Mouse (Mus musculus) adrenal gland, adult (tissue): ENCODE measurements around the gene Helb.

ENCODE experiments used
- DNase-seq, 2 experiments: peaks; one replicate each; pipeline ENCODE4 v3.0.0; 2022 to 2023; ENCODE audit warnings: low spot score in 1 of 2; ENCODE audit not compliant: inconsistent age in 2 of 2

The Helb gene

DNA sequence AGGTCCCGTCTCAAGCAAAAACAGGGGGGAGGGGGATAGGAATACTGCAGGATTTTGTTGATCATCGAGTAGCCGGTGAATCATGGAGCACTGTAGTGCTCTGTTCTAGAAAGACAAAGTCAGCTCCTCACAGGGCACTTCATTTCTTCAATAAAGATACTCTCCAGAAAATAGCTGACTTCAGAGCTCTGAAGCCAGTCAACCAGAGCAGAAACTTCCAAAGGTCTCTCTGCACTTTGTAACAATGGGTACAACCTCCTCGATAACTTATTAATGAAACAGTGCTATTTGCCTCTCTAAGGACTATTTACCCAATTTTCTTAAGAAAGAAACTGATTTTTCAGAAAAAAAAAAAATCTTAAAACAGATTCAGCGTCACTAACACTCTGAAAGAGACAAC lies 17.1 kb downstream of the Helb start:
- no peak for DNase-seq

DNA sequence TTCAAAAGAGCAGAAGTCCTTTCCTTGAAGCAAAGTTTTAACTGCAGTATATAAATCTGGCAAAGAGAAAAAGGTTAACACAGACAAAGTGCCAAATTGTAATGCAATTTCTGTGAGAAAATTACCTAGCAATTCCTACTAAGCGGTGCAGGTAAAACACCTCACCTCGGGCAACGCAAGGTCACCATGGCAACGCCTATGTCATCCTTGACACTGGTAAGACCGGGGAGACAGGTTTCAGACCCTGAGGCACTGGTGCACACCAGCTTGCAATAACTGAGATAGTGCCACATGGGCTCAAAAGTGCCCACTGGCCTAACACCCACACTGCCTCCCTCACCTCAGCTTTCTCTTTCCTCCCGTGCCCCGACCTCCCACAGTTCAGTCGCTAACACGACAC lies 17.7 kb downstream of the Helb start:
- no peak for DNase-seq

DNA sequence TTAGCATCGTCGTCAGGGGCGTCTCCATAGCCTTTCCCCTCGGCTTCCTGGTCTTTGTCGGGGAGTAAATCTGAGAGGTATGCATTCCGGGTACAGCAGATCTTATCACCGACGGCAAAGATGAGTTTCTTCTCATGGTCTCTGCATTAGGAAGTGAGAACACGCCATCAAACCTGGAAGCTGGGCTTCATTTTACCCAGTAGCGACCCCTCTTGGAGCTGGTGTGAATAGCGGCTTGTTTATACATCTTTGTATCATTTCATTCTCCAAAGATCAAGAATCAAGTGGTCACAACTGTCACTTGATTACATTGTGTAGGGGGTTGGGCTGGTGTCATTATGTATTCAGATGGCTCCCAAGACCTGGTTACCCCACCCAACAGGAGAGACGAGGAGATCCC lies 20.2 kb downstream of the Helb start:
- DNase-seq: no peak

DNA sequence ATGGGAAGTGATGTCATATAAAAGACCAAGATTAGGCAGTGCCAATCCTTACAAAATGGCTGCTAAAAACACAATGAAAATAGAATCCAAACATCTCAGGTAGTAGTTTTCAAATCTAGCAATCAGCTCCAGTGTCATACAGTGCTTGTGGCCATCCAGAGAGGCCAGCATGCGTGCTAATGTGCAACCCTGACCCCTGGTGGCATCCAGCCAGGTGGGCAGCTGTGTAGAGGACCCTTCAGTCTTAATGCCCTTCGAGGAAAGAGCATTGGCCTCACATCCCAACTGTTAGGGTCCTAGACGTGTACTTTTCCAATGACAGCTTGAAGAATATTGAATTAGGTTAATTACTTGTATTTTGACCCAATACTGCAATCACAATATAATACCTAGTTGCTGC lies 34.9 kb downstream of the Helb start:
- DNase-seq: no peak

DNA sequence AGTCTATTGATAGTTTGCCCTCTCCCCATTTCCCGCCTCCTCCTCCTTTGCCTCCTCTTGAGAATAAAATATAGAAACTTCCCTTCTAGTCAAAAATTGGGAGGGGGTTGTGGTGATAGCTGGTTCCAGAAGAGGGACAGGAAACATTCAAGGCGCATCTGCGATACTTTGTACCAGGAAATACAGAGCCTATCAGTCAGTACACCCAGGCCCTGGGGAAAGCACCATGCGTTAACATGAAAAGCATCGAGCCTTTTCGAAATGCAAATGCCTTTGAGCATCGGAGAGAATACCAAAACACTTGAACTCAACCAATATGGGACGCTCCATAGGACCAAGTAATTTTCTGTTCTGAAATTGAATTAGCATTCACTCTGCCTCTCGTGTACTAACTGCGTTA lies 46.5 kb downstream of the Helb start:
- no peak for DNase-seq

DNA sequence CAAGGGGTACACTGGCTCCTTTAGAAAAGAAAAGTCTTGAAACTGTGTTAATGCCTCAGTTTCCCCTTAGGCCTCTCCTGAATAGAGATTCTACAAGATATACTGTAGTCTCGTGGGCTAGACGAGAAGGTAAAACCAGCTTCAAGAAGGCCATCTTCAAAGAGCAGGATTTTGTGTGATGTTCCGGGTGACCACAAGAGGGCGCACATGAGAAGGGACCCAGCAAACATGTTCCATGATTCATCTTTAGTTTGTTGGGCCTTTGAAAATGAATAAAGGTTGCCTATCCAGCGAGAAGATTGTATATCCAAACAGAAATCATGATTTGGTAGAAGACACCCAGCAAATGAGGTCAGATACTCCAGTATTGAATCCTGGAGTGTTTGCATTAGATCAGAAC lies 48.4 kb downstream of the Helb start:
- DNase-seq: peak; percentile 55 to 83

DNA sequence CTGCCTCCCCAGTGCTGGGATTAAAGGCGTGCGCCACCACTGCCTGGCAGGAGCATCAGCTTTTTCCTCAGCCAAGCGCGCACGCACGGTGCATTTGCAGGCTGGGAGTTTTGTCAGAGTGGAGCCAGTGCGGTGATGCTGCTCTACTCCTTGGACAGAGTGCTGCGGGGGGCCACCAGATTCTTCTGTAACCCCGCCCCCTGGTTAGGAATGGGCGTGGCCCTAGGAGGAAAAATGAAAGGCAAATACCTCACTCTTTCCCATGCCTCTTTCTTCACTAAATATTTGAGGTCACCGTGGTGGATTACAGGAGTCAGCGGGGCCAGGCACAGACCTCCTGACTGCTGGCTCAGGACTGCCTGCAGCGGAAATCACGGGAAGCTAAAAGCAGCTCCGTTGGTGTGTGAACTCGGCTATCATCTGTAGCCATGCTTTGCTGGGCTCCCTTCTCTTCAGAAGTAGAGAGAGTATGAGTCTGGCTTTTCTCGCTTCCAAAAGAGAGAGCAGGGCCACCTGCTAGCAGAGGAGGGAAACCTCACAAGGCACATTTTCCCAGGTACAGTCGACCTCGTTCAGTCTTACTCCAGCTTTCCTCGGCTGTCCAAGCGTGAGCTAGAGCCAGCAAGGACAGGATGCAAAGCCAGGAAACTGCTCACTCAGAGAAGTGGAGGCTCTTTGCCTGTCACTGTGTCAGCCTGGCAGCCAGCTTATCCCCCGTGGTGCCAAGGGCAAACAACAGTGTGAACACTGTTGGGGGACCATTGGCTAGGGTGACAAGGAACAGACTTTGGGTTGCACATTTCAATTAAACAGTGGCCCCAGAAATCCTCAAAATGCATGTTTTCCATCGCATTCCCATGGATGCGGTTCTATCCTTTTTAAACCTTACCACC lies 51.3 kb downstream of the Helb start:
- no peak for DNase-seq

DNA sequence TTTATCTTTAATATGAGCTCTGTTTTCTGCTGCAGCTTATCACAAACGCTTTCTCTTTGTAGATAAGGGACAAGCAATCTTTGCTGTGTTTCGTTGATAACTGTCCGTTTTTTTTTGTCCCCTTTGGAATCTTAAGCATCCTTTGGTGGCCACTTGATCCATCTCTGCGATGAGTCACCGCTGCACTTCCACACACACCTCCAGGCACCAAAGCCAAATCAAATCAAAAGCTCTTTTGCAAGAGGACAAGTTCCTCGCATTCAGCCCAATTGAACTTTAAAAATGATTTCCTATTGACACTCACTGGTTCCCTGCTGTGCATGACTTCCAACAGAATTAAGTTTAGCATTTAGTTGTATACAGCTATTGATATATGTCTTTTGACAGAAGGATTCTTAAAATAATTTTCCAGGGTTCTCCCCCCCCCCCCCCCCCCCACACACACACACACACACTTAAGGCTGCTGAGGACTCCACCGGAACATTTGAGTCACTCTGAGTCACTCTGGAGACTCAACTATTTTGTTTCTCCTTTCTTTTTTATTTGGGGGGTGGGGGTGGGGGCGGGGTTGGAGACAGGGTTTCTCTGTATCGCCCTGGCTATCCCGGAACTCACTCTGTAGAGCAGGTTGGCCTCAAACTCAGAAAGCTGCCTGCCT lies 52.1 kb downstream of the Helb start:
- DNase-seq: peak; percentile 20 to 55

DNA sequence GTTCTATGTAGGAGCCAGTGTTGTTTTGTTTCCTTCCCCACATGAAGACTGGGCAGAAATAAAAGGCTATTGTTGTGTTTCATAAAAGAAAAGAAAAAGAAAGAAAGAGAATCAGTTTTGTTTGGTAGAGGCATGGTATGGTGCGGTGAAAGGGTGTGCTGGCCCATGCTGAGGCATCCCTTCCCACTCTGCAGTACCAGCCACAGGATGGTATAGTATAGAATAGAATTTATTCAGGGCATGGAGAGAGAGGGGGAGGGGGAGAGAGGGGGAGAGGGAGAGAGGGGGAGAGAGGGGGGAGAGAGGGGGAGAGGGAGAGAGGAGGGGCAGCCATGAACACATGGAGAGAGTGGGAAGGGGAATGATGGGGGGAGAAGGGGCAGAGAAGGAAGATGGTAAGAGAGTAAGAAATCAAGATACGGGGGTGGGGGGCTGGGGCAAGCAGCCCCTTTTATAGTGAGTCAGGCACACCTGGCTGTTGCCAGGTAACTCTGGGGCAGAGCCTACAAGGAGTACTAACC lies 68.0 kb downstream of the Helb start:
- DNase-seq: no peak

DNA sequence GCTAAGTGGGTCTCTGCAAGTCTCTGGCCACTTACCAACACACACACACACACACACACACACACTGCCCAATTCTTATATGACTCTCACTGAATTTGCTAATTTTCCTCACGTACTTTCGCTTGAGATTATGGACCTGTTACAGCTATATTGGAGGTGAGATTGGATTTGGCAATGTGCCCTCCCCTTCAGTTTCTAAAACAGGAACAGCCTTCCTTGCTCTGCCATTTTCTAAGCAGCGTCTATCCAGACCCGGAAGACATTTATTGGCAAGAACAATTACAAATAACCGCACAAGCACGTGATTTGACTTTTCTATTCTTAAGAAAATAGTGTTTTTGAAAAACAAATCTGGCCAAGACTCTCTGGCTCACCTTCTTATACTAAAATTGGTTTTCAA lies 68.5 kb downstream of the Helb start:
- no peak for DNase-seq

DNA sequence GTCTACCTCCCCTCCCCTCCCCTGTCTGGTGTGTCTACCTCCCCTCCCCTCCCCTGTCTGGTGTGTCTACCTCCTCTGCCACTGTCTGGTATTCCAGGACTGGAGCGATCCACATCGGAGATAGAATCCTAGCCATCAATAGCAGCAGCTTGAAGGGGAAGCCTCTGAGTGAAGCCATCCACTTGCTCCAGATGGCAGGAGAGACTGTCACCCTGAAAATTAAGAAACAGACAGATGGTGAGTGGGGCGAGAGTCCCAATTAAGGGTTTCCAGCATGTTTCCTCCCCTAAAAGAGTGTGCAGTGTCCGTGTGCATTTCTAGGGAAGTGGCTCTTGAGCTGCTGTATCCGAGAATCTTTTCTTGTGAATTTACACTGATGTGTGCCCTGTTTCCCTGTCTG lies 74.6 kb downstream of the Helb start:
- no peak for DNase-seq

DNA sequence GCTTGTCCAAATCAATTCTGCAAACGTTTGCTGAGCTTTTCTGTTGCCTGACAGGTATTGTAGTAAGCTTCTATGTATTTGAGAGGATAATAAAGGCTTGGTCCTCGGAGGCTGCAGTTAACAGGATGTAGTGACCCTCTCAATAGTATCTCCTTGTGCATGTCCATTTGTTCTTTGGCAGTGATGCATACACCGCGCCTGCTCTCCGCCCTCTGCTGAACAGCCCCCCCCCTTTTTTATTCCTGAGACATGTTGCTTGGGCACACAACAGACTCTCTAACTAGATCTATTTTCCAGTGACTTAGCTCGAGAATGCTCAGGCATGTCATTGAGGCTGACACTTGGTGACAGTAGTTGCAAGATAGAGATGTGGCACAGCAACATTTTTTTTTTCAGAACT lies 77.0 kb downstream of the Helb start:
- no peak for DNase-seq

DNA sequence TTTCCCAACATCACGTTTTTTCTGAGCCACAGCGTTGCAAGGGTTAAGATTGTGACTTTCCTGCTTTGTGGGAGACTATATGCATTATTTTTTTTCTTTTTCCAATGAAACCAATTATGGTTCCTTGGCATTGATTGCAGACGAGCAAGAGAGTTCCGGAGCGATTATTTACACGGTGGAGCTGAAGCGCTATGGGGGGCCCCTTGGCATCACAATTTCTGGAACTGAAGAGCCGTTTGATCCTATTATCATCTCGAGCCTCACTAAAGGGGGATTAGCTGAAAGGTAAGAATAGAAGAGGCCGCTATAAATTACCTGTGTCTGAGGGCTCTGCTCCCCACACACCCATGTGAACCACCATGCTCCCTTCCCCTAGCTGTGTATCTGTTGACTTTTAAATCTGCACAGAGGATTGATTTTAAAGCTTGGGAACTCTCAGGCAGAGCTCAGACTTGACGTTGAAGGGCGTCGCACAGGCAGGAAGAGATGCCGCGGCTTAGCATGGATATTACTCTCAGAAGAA lies 77.5 kb downstream of the Helb start:
- no peak for DNase-seq

DNA sequence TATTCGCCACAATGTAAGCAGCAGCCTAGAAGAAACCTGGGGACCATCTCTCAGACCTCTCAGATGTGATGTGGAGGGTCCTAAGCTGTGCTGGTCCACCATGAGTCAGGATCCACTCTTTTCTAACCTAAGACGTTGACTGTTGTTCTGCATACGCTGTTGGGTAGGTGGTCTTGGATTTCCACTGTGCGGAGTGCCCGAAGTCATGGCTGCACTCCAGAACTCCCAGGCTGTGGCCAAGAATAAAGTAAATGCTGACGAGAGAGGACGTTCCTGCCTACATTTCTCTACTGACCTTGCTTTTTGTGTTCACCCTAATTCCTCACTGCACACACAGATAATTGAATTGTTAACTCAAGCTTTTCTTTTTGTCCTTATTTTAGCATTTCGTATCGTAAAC lies 78.9 kb downstream of the Helb start:
- no peak for DNase-seq
